Mouse (Mus musculus) limb, embryonic 10.5 days (tissue): ENCODE results near the gene Axdnd1. TPM values are rescaled to one million over a fixed set of nuclear protein-coding genes. Genes with fewer than 3 reads are reported as not detected.
A peak's percentile ranks its signal among the peaks of the same experiment; 100 is the strongest.

Experiments
- DNase-seq: peaks from one replicate; pipeline ENCODE4 v3.0.0-alpha.2; 2017; ENCODE audit warnings: low spot score
- H3K27ac ChIP-seq: fragments of 300-500 bp; sonication (generic); 2 replicates; pipeline ENCODE4 v1.5.1; 2016; ENCODE audit warnings: mild to moderate bottlenecking
- H3K27me3 ChIP-seq: fragments of 300-500 bp; sonication (generic); 2 replicates; pipeline ENCODE4 v1.6.1; 2016; ENCODE audit warnings: low read depth, mild to moderate bottlenecking; ENCODE audit not compliant: poor library complexity, severe bottlenecking
- H3K36me3 ChIP-seq: fragments of 300-500 bp; sonication (generic); 2 replicates; pipeline ENCODE4 v1.6.1; 2016; ENCODE audit warnings: mild to moderate bottlenecking, moderate library complexity
- H3K4me1 ChIP-seq: fragments of 300-500 bp; sonication (generic); 2 replicates; pipeline ENCODE4 v1.6.1; 2016
- H3K4me3 ChIP-seq: fragments of 300-500 bp; sonication (generic); 2 replicates; pipeline ENCODE4 v1.5.1; 2016; ENCODE audit warnings: mild to moderate bottlenecking, moderate library complexity
- H3K9me3 ChIP-seq: fragments of 300-500 bp; sonication (generic); replicated peaks from 2 replicates; pipeline ENCODE4 v1.6.1; 2016; ENCODE audit warnings: mild to moderate bottlenecking
- WGBS: fragments of 180-500 bp; shearing (Covaris S2); methylation state at CpG from one replicate; pipeline ENCODE4 v1.1.7; 2016; 5-methylcytosine and 5-hydroxymethylcytosine counted together
- polyA plus RNA-seq: library from polyadenylated mRNA; unstranded; fragments of >200 nt; fragmentation: Nextera tagmentation; extraction: Ambion mirVana; gene quantifications from 2 replicates; pipeline ENCODE4 v1.2.1, GENCODE M21; 2016

Axdnd1 gene
- 0.05 and 0.14 TPM in 2 replicates for polyA plus RNA-seq

DNA sequence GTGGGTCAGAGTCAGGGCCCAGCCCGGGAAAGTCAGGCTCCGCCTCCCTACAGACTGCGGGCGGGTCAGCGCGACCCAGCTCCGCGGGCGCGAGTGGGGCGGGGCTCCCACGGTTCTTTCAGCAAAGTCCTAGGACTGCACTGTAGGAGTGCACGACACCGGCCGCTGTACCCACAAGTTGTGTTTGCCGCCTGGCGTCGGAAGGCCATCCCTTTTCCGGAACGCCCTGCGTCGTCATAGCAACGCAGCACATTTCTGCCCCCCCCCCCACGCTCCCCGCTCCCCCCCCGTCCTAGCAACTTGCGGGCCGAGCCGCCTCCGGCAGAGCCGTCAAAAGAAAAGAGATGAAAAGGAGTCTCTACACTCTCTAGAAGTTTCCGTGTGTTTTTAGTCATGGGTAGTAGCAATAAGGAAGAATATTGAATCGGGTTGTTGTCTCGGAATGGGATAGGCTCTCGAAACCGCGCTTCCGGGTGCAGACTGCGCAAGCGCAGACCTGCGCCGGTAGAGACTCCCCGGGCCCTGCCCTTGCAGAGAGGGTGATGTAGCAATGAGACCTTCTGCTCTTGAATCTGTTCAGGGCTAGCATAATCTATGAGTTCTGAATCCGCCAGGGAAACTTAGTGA lies at the start of gene Axdnd1:
Gene Axdnd1, minus strand, starts transcription at position 489 of the 627 bp plus-strand sequence.
- WGBS, result under 1% methylated on average over 44 of the region's 44 CpGs
- DNase-seq, result peak; percentile 88
- Histone ChIP-seq H3K36me3 (no peaks in the 10 kb centered on the region), H3K4me3 (peak within 1 kb of the TSS; percentile 69), H3K9me3 (no peaks in the 10 kb centered on the region), H3K27ac (peak within 1 kb of the TSS; percentile 85), H3K27me3 (no peaks in the 10 kb centered on the region), H3K4me1 (peaks cover 5% of the 10 kb centered on the region; the same call in 1 of the 2 replicates)

DNA sequence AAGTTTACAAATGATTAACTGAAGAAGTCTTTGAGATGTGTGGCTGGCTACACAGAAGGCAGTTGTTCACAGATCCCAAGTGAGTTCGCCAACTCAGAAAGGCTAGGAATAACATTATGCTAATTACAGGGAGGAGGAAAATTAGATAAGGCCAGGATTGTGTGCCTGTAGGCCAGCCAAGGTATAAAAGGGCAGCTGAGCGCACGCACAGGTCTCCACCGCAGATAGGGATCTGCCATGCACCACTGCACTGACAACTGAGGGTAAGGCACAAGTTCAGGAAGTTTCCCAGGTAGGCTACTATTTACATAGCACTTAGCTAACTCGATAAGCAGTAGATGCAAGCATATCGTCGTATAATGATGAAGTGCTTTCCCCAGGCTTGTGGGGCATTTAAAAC lies 49.6 kb upstream of the Axdnd1 start:
- no peak for DNase-seq
- H3K4me1 ChIP-seq, result peaks cover 16% of the 10 kb centered on the region
- H3K4me3 ChIP-seq, result no peak overlapping the region
- peaks cover 27% of the 10 kb centered on the region for H3K36me3 ChIP-seq
- no peaks in the 10 kb centered on the region for H3K9me3 ChIP-seq
- WGBS, result 89% methylated on average over 7 of the region's 7 CpGs
- H3K27me3 ChIP-seq, result no peaks in the 10 kb centered on the region
- no peak overlapping the region for H3K27ac ChIP-seq

DNA sequence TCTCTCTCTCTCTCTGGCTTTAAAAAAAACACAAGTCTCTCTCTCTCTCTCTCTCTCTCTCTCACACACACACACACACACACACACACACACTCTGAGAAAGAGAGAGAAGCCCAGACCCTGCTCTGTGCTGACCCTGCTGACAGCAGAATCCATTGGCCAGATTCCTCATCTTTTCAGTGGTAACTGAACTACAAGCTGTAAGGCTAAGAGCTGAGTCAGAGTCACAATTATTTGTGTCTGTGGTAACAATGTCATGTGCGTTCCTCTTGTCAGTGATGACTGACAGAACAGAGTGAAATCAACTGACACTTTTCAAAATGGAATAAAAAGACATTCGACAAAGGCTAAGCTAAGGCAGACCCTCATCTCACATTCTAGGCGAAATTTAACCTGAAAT lies 47.6 kb upstream of the Axdnd1 start:
- Histone ChIP-seq H3K4me1 (peaks cover 9% of the 10 kb centered on the region), H3K27me3 (no peaks in the 10 kb centered on the region), H3K4me3 (no peak overlapping the region), H3K27ac (no peak overlapping the region), H3K9me3 (no peaks in the 10 kb centered on the region), H3K36me3 (peaks cover 39% of the 10 kb centered on the region)
- WGBS, result 87% methylated on average over 3 of the region's 3 CpGs
- no peak for DNase-seq

DNA sequence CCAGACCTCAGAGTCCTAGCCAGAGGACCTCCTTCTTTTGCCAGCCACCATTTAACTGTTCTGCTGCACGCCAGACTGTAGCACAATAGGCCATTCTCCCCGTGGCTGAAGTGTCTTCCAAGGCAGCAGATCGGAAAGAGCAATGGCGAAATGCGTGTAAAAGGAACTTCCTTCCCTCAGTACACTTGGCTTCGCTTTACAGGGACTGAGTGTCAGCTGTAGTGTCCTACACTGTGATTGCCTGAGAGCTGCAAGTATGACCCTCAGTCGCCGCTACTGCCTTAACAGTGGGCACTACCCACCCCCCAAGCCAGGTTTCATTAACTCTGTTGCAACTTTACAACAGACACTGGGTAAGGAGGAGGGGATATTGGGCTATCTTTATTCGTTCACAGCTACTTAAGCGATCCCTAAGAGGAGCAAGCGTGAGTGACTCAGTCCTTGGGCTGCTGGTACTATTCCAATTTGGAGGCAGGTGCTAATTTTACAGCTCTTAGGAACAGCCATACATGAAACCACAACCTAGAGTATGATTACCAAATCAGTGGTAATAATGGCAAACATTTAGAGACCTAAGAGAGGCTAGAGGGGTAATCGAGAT lies 46.8 kb upstream of the Axdnd1 start:
- Histone ChIP-seq H3K4me1 (peaks cover 2% of the 10 kb centered on the region), H3K4me3 (no peak overlapping the region), H3K27ac (no peak overlapping the region), H3K36me3 (peaks cover 45% of the 10 kb centered on the region), H3K9me3 (no peaks in the 10 kb centered on the region), H3K27me3 (no peaks in the 10 kb centered on the region)
- no peak for DNase-seq
- 80% methylated on average over 12 of the region's 12 CpGs for WGBS

DNA sequence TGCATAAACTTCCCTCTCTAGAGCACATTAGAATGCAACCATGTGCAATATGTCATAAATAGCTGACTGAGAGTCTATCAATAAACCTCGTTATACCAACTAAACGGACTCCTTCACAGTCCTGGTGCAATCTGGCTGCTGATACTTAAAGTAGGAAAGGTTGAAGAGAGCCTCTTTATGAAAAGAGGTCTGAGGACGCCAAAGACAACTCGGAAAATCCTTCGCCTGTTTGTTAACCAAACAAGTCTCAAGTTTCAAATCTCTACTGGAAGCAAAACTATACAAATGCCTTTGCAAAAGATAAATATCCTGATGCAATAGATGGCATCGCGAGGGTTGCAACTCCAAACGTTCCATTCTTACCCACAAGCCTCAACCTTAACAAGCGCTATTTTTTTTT lies 44.0 kb upstream of the Axdnd1 start:
- DNase-seq, result no peak
- Histone ChIP-seq H3K27ac (no peak overlapping the region), H3K9me3 (no peaks in the 10 kb centered on the region), H3K4me3 (no peak overlapping the region), H3K36me3 (peaks cover 43% of the 10 kb centered on the region), H3K27me3 (no peaks in the 10 kb centered on the region), H3K4me1 (peaks cover 7% of the 10 kb centered on the region; the same call in 1 of the 2 replicates)
- 94% methylated on average over 9 of the region's 9 CpGs for WGBS

DNA sequence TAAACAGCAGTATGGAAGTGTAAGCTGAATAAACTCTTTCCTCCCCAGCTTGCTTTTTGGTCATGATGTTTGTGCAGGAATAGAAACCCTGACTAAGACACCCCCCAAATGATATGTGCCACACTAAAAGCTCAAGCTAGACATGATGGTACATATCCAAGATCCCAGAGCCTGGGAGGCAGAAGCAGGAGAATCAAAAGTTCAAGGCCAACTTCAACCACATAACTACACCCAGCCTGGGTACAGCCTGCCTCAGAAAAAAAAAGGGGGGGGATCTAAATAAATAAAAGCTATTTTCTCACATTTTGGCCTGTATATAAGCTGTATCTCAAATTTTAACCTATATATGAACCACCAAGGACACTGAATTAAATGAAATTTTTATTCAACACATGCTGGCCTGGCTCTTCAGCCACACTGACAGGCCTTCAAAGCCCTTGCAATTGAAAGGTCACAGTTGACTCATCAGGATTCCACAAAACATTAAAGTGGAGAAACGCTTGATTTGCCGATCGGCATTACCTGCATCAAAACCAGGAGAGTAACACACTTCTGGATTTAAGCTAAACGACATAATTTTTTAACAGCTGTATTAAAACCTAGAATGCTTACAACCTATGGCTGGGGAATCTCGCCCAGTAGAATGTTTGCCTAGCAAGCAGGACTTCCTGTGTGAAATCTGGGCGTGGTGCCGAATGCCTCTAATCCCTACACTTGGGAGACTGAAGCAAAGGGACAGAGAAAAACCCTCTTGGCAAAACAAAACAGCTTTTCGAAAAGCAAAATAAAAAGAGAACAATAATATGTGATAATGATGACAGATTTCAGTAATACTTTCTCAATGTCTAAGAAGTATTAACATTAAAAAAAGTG lies 43.3 kb upstream of the Axdnd1 start:
- DNase-seq, result no peak
- 92% methylated on average over 8 of the region's 8 CpGs for WGBS
- peaks cover 10% of the 10 kb centered on the region; the same call in 1 of the 2 replicates for H3K4me1 ChIP-seq
- H3K36me3 ChIP-seq, result peaks cover 38% of the 10 kb centered on the region
- H3K27me3 ChIP-seq, result no peaks in the 10 kb centered on the region
- H3K27ac ChIP-seq, result no peak overlapping the region
- H3K9me3 ChIP-seq, result no peaks in the 10 kb centered on the region
- no peak overlapping the region for H3K4me3 ChIP-seq

DNA sequence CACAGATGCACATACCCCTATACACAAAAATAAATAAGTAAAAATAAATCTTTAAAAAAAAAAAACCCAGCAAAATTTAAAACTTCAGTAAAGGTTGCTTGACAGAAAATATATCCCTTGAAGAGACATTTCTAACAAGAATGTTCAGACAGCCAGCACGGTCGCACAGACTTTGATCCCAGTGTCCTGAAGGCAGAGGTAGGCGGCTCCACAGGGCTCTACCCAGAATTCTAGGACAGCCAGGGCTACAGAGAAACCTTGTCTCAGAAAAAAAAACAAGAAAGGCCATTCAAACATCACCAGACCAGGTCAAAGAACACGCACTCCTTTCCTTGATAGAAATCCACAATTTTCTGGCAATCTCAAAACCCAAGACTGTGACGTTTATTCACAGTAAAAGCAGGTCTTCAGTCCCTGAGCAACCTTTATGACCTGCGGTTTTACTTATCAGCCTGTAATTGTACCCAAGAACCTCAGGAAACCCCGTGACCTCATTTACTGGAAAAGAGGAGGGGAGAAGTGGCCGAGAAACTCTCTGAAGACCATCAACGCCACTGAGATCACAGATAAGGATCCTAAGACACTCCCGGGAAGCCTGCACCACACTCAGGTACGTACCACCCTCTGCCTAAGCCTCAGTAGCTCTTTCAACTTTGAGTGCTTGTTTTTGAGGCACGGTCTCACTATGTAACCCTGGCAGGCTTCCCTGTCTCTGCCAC lies 41.5 kb upstream of the Axdnd1 start:
- DNase-seq, result no peak

DNA sequence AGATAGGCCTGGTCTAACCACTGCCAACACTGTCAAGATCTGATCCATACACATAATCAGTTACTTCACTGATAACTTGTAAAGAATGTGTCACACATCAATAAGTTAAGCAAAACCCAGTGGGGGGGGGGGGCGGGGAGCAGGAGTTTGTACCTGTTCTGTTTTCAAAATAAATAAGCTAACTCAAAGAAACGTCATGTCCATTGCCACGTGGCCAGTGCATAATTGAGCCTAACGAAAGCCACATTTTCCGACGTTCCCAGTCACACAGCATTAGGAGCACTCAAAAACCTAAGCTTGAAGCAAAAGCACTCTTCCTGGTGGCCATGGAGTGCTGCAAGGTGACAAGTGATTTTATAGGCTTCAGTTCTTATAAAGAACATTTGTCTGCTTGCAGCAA lies 40.1 kb upstream of the Axdnd1 start:
- DNase-seq, result no peak
- Histone ChIP-seq H3K9me3 (no peaks in the 10 kb centered on the region), H3K36me3 (peaks cover 28% of the 10 kb centered on the region), H3K4me3 (no peak overlapping the region), H3K4me1 (peaks cover 10% of the 10 kb centered on the region; the same call in 1 of the 2 replicates), H3K27ac (no peak overlapping the region), H3K27me3 (no peaks in the 10 kb centered on the region)
- WGBS, result 51% methylated on average over 6 of the region's 6 CpGs

More for the DNA sequence above, 41.5 kb upstream of the Axdnd1 start:
- WGBS, result 66% methylated on average over 12 of the region's 12 CpGs
- Histone ChIP-seq H3K27me3 (no peaks in the 10 kb centered on the region), H3K4me1 (peaks cover 10% of the 10 kb centered on the region; the same call in 1 of the 2 replicates), H3K36me3 (peaks cover 35% of the 10 kb centered on the region), H3K9me3 (no peaks in the 10 kb centered on the region), H3K4me3 (no peak overlapping the region), H3K27ac (no peak overlapping the region)

DNA sequence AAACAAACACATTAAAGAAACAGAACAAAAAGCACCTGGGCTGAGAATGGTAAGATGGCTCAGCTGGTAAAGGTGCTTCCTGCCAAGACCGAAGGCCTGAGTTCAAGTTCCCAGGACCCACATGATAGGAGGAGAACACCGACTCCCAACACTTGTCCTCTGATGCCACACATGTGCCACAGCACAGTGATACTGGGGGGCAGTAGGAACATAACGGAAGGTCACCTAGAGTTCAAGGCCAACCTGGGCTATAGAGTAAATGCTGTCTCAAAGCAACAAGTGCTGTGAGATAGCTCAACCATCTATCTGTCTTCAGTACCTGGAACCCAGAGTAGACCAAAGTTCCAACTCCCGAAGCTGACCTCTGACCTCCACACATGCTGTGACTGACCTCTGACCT lies 39.3 kb upstream of the Axdnd1 start:
- peaks cover 28% of the 10 kb centered on the region for H3K36me3 ChIP-seq
- 93% methylated on average over 4 of the region's 4 CpGs for WGBS
- H3K27me3 ChIP-seq, result no peaks in the 10 kb centered on the region
- H3K4me3 ChIP-seq, result no peak overlapping the region
- peaks cover 10% of the 10 kb centered on the region; the same call in 1 of the 2 replicates for H3K4me1 ChIP-seq
- no peak overlapping the region for H3K27ac ChIP-seq
- DNase-seq, result no peak
- H3K9me3 ChIP-seq, result no peaks in the 10 kb centered on the region

DNA sequence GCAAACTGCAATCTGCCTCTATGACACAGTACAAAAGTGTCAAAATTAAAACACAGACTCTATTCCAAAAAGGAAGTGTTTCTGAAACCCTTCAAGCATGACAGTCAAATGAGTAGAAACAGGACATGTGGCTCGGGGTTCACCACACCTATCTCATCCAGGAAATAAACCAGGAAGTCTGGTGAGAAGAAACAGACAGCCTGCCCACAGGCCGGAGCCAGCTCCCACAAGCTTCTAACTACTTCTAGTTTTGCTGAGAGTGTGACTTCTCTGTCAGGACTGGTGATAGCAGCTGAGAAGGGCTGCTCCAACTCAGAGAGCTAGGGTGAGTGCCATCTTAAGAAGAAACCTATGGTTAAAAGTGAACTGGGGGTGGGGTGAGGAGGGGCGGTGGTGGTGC lies 38.7 kb upstream of the Axdnd1 start:
- WGBS, result 82% methylated on average over 3 of the region's 3 CpGs
- peaks cover 26% of the 10 kb centered on the region for H3K36me3 ChIP-seq
- no peak overlapping the region for H3K27ac ChIP-seq

DNA sequence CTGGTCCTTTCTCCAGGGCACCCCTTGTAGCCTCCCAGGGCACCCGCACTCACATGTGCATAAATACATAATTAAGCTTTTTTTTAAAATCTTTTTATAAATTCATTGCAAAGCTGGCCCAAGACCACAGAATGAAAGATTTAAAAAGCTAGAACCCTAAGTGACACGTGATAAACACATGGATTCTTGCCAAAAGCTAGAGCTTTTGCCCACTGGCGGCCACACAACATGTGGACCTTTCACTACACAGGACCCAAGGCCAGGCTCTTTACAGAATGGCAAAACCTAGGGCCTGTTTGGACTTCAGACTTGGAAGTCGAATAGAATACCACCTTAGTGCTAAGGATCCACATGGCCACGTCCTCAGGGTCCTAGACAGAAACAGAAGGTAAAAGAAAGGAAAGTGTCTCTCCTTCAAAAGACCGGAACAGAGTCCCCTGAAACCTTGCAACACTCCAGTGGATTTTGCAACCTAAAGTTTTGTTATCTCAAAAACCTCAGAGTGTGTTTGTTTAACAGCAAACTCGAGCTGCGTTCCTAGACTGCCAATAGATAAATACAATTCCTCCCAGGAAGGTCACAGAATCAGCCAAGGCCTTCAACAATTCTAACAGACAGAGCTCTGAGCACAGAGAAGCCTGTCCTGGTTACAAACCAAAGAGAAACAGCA lies 37.6 kb upstream of the Axdnd1 start:
- WGBS, result 90% methylated on average over 8 of the region's 8 CpGs
- Histone ChIP-seq H3K27me3 (no peaks in the 10 kb centered on the region), H3K4me3 (no peak overlapping the region), H3K9me3 (no peaks in the 10 kb centered on the region), H3K4me1 (peaks cover 10% of the 10 kb centered on the region; the same call in 1 of the 2 replicates), H3K36me3 (peaks cover 22% of the 10 kb centered on the region), H3K27ac (no peak overlapping the region)
- no peak for DNase-seq

More for the DNA sequence above, 38.7 kb upstream of the Axdnd1 start:
- Histone ChIP-seq H3K9me3 (no peaks in the 10 kb centered on the region), H3K4me3 (no peak overlapping the region), H3K27me3 (no peaks in the 10 kb centered on the region), H3K4me1 (peaks cover 10% of the 10 kb centered on the region; the same call in 1 of the 2 replicates)
- DNase-seq, result no peak
